Mouse (Mus musculus) adipocyte (in vitro differentiated cells): ENCODE results near the gene Prss38.
"Not testable (repeated sequence)": the region's sequence is repeated elsewhere in the genome, so short reads cannot be mapped to it uniquely, and the experiment has no call there.

Source experiments
- DNase-seq: peaks from one replicate; pipeline ENCODE4 v3.0.0-alpha.2; 2016; ENCODE audit warnings: low spot score

Prss38 gene

GRCm38 (mm10) chr11:59377999-59378398 lies 2.5 kb upstream of the Prss38 start:
- no peak for DNase-seq

- DNase-seq: no peak
Observed at GRCm38 (mm10) chr11:59369848-59370247, 5.6 kb downstream of the Prss38 start.

GRCm38 (mm10) chr11:59367955-59368354 lies 7.5 kb downstream of the Prss38 start:
- not testable (repeated sequence) for DNase-seq

- DNase-seq: no peak
Observed at GRCm38 (mm10) chr11:59366633-59367032, 8.8 kb downstream of the Prss38 start.

GRCm38 (mm10) chr11:59366031-59366430 lies 9.4 kb downstream of the Prss38 start:
- DNase-seq: peak; percentile 31

- DNase-seq: no peak
Observed at GRCm38 (mm10) chr11:59364417-59364816, 11.0 kb downstream of the Prss38 start.

GRCm38 (mm10) chr11:59364007-59364406 lies 11.4 kb downstream of the Prss38 start:
- DNase-seq: no peak

GRCm38 (mm10) chr11:59361291-59361690 lies 14.2 kb downstream of the Prss38 start:
- DNase-seq: no peak

- no peak for DNase-seq
Observed at GRCm38 (mm10) chr11:59356874-59357289, 18.6 kb downstream of the Prss38 start.

GRCm38 (mm10) chr11:59354793-59355192 lies 20.7 kb downstream of the Prss38 start:
- DNase-seq: no peak

GRCm38 (mm10) chr11:59350326-59350725 lies 25.1 kb downstream of the Prss38 start:
- no peak for DNase-seq

GRCm38 (mm10) chr11:59346166-59346910 lies 29.1 kb downstream of the Prss38 start:
- DNase-seq: peak; percentile 26

- DNase-seq: no peak
Observed at GRCm38 (mm10) chr11:59342956-59343355, 32.5 kb downstream of the Prss38 start.

- no peak for DNase-seq
Observed at GRCm38 (mm10) chr11:59338736-59339120, 36.7 kb downstream of the Prss38 start.

- no peak for DNase-seq
Observed at GRCm38 (mm10) chr11:59337955-59338735, 37.3 kb downstream of the Prss38 start.

- DNase-seq: no peak
Observed at GRCm38 (mm10) chr11:59336381-59336780, 39.1 kb downstream of the Prss38 start.

- DNase-seq: no peak
Observed at GRCm38 (mm10) chr11:59335942-59336341, 39.5 kb downstream of the Prss38 start.

GRCm38 (mm10) chr11:59335150-59335549 lies 40.3 kb downstream of the Prss38 start:
- DNase-seq: no peak

GRCm38 (mm10) chr11:59332938-59333337 lies 42.5 kb downstream of the Prss38 start:
- no peak for DNase-seq

- DNase-seq: no peak
Observed at GRCm38 (mm10) chr11:59331167-59331869, 44.1 kb downstream of the Prss38 start.

GRCm38 (mm10) chr11:59330560-59330959 lies 44.9 kb downstream of the Prss38 start:
- peak; percentile 30 for DNase-seq

GRCm38 (mm10) chr11:59329616-59330015 lies 45.8 kb downstream of the Prss38 start:
- DNase-seq: no peak

GRCm38 (mm10) chr11:59327625-59328024 lies 47.8 kb downstream of the Prss38 start:
- DNase-seq: no peak
